Mouse (Mus musculus) kidney, postnatal 14 days (tissue): ENCODE measurements around the gene Pdxdc1.
A peak's percentile ranks its signal among the peaks of the same experiment; 100 is the strongest.
"Not testable (repeated sequence)": the region's sequence is repeated elsewhere in the genome, so short reads cannot be mapped to it uniquely, and the experiment has no call there.

ENCODE experiments used
- DNase-seq: peaks from one replicate; pipeline ENCODE4 v3.0.0; 2022; ENCODE audit warnings: mixed read lengths

Gene Pdxdc1

GRCm38 (mm10) chr16:13902888-13903483, at the start of gene Pdxdc1, which contains the start of gene Mpv17l:
Pdxdc1 (minus strand) TSS chr16:13903131.
Mpv17l (plus strand) TSS chr16:13903161.
- peak; percentile 99 for DNase-seq

DNA sequence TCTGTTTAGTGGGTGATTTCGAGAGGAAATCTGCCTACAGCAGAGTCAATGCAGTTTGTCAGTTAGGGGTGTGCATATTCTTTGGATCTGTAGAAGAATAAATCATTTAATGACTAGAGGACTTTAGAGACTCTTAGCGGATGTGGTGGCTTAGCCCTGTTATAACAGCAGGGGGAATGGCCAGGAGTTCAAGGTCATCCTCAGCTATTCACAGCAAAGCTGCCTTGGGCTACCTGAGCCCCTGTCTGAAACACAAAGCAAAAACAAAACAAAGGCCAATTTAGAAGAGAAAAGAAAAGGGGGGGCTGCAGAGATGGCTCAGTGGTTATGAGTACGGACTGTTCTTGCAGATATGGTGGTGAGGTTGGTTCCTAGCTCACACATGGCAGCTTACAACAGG, 48.3 kb upstream of the Pdxdc1 start:
- DNase-seq: no peak

DNA sequence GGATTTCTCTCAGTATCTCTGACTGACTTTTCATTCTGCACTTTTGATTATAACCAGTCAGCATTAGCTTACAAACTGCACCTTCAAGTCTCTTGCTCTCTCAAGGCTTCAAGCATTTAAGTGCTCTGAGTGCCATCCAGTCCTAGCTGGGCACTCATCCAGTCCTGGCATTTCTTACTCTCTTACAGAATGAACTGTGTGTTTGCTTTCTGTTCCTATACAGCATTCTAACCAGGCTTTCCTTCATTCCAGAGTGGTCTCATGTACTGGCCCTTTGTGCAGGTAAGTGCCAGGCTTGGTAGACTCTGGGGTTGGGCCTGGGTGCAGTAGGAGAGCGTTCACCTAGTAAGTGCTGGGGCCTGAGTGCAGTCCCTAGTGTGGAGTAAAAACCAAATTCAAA, 43.4 kb upstream of the Pdxdc1 start:
- no peak for DNase-seq

GRCm38 (mm10) chr16:13945153-13945552, 42.2 kb upstream of the Pdxdc1 start:
- DNase-seq: no peak

GRCm38 (mm10) chr16:13944752-13945151, 41.8 kb upstream of the Pdxdc1 start:
- no peak for DNase-seq

- DNase-seq: no peak
Measured at GRCm38 (mm10) chr16:13944178-13944577, 41.2 kb upstream of the Pdxdc1 start.

GRCm38 (mm10) chr16:13940847-13941395, 38.0 kb upstream of the Pdxdc1 start:
- DNase-seq: no peak

DNA sequence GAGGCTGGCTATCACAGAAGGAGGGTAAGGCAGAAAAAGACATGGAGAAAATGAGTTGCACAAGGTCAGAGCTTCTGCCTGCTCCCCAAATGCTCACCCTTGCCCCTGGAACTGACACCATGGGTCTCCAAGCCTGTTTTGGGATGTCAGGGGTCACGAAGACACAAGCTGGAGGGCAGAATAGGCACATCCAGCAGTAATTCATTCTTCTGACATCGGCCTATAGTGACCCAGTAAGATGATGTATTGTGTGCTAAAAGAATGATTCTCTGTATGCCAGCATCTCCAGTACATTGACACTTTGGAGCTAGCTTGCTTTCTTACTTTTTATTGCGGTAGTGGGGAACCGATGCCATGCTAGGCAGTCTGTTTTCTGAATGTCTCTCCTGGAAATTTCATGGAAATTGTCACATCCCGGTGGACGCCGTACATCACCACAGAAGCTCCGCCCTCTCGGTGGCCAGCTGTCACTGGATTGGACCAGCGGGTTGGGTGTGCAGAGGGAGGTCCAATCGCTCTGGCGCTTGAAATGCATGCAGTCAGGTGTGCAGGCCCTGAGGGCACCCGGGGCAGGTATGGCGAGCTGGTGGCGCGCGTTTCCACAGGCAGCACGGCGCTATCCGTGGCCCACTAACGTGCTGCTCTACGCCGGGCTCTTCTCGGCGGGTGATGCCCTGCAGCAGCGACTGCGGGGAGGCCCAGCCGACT, 37.4 kb upstream of the Pdxdc1 start:
- peak; percentile 88 for DNase-seq

DNA sequence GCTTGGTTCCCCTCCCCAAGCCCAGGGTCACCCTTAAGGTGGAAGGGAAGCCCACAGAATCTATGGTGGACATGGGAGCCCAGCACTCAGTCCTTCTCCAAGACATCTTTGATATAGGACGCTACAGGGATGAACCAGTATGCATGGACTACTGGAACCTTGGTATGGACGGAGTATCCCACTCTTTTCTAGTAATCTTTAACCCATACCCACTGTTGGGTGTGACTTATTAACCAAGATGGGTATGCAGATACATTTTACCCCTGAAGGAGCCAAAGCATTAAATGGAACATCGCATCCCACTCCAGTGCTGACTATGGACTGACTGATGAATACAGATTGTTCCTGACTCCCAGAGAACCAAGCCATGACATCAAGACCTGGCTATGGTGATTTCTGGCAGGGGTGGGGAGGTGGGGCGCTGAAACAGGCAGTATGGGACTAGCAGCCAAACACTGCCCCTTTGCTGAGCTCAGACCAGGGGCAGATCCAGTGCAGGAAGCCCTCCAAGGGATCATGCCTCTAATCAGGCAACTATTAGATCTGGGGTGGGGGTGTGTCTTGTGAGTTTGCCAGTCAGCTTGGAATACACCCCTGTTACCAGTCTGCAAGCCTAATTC, 24.6 kb upstream of the Pdxdc1 start:
- peak; percentile 26 for DNase-seq

DNA sequence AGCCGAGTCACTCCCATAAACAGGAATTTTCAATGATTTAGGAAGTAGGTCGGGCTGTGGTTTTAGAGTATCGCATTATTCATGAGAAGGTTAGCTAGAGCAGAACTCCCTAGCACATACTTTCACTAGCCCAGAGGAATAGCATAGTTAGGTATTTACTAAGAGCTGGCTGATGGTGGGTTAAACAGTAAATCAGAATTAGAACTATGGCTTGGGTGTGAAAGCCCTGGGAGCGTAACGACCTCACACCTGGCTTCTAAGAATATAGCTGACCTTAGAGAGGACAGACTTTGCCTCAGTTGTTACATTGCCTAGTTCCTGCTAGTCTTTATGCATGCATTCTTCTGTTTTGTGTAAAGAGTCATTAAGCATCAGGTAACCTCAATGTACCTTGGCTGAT, 20.0 kb upstream of the Pdxdc1 start:
- DNase-seq: not testable (repeated sequence)

GRCm38 (mm10) chr16:13922499-13922898, 19.6 kb upstream of the Pdxdc1 start:
- DNase-seq: not testable (repeated sequence)

- DNase-seq: no peak
Measured at GRCm38 (mm10) chr16:13921781-13922180, 18.9 kb upstream of the Pdxdc1 start.

- DNase-seq: no peak
Measured at GRCm38 (mm10) chr16:13921063-13921462, 18.1 kb upstream of the Pdxdc1 start.

GRCm38 (mm10) chr16:13920093-13920492, 17.2 kb upstream of the Pdxdc1 start:
- no peak for DNase-seq

DNA sequence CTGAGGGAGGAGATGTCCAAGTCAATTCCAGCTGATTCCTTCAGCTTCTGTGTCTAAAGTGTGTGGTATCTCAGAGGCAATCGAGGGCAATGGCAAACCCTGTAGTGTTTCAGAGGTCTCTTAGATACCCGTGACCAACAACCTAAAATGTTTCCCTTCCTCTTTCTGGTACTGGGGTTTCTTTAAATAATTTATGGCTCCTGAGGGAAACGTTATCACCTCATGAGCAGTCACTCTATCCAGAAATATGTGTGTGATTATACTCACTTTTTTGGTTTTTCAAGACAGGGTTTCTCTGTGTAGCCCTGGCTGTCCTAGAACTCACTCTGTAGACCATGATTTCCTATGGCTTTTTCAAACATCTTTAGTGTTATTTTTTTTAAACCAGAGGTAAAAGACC, 4.4 kb upstream of the Pdxdc1 start:
- DNase-seq: no peak

GRCm38 (mm10) chr16:13903488-13903887, 557 bp upstream of the Pdxdc1 start:
- DNase-seq: peak; percentile 87

DNA sequence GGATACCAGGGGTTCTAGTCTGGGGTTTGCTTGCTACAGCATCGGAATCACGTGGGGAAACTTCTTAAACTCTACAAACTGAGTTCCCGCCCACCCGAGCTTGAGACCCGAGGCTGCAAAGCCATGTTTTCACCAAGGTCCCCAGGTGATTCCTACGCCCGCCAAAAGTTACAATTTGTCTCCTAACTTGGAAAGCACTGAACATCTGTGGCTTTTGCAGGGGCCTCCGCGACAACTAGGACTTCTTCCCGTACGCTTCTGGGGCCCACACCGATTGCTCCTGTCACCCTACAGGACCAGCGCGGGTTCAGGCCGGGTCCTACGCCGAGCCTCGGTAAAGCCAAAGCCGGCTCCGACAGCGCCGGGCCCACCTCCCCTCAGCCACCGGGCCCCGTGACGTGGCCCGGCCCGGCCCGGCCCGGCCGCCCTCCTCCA, 517 bp downstream of the Pdxdc1 start:
- no peak for DNase-seq

DNA sequence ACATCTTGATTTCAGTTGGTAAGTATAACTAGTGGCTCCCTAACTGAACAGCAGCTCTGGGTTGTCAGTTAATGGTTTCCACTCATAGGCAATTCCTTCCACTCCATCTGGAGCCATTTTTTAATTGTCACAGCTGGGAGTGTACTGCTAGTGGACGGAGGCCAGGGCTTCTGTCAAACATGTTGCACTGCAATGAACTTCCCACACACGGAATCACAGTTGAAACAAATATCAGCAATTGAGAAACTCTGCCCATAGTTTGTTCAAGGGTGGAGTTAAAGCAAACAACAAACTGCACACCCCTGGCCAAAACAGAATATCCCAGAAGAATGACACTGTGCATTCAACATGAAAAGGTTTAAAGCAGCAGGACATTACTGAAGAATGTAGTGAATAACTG, 4.0 kb downstream of the Pdxdc1 start:
- no peak for DNase-seq

DNA sequence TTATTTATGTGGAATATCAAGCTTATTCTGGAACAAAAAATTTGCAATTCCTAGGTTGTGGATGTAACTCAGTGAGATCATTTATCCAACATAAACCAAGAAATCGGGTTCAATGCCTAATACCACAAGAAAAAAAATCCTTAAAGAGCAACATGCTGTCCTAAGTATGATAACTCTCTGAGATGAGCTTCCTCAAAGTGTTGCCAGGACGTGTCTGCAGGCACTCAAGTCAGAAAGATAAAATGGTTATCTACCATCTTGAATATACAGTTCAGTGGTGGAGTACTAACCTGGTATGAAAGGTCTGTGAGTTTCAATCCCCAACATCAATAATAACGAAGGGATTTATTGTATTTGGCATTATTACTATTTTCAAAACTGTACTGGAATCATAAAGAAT, 6.6 kb downstream of the Pdxdc1 start:
- no peak for DNase-seq

- no peak for DNase-seq
Measured at GRCm38 (mm10) chr16:13895740-13896139, 7.2 kb downstream of the Pdxdc1 start.

DNA sequence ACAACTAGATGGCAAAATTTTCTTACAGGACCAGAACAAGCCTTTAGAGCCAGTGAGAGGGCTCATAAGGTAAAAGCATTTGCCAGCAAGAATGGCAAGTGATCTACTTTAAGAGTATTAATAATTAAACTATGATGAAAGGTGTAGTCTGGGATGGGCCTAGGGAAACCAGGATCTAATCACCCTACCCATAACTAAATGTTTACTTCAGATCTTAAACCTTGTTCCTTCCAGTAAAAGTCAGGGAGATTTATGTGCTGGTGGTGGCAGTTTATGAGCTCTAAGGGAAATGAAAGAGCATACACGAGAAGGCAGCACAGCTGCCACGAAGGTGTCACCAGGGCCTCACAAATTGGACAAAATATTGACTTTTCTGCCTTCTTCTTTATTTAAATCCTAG, 8.8 kb downstream of the Pdxdc1 start:
- no peak for DNase-seq

GRCm38 (mm10) chr16:13892850-13893249, 10.1 kb downstream of the Pdxdc1 start:
- DNase-seq: no peak

GRCm38 (mm10) chr16:13890449-13890848, 12.5 kb downstream of the Pdxdc1 start:
- no peak for DNase-seq
